19 mouse cellular contexts compared by ENCODE assay signal in the genomic region with DNA sequence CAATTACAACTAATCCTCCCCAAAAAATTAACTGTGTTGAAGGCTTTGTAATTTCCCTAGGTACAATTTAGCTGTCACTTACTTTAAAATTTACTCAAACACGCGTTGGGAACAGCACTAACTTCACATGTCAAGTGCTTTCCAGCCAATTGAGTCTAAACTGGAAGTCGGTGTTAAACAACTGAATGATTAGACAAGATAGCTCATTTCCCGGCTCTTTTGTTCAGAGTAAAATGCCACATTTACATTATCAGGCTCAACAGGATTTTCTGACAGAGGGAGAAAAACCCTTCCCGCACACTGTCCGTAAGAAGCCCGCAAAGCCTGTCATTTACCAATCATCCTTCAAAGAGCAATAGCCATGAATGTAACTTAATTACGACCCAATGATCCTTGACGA.
"Had no signal": no experiment of that assay in that cellular context is flagged by ENCODE, and none has a peak within 500 bp of the region (broad histone marks: within the 10 kb centered on the region; RNA-seq: fewer than 3 reads in every experiment).

No protein-coding gene starts in this region.

- H3K4me2 ChIP-seq: limb, embryonic 13.5 days; liver, embryonic 12.5 days; liver, embryonic 15.5 days; lung, embryonic 15.5 days; midbrain, embryonic 15.5 days had no signal

- H3K27me3 ChIP-seq: limb, embryonic 13.5 days; liver, embryonic 12.5 days; liver, embryonic 15.5 days; lung, embryonic 15.5 days; megakaryocyte, embryonic 14.5 days; midbrain, embryonic 15.5 days had no signal

- DNase-seq: kidney, adult 18-20 months; kidney, adult 9 months; kidney, postnatal 14 days; kidney, postnatal 4 days; liver; lung, adult 18-20 months; lung, postnatal 10 days; lung, postnatal 36 days; thymus, adult 18-20 months; thymus, postnatal 14 days had no signal

- H3K9ac ChIP-seq: limb, embryonic 13.5 days; liver, embryonic 12.5 days; liver, embryonic 15.5 days; lung, embryonic 15.5 days; midbrain, embryonic 15.5 days had no signal

- H3K4me1 ChIP-seq: limb, embryonic 13.5 days; liver, embryonic 15.5 days had no signal

- H3K9me3 ChIP-seq: limb, embryonic 10.5 days; limb, embryonic 13.5 days; liver, embryonic 12.5 days; liver, embryonic 15.5 days; lung, embryonic 15.5 days; megakaryocyte, embryonic 14.5 days; midbrain, embryonic 10.5 days; midbrain, embryonic 15.5 days had no signal

- H3K27ac ChIP-seq: limb, embryonic 10.5 days; limb, embryonic 13.5 days; liver, embryonic 12.5 days; liver, embryonic 15.5 days; lung, embryonic 15.5 days; midbrain, embryonic 10.5 days; midbrain, embryonic 15.5 days had no signal

- ATAC-seq: intestine, embryonic 16.5 days; liver, embryonic 12.5 days; midbrain, embryonic 15.5 days had no signal

- H3K36me3 ChIP-seq: midbrain, embryonic 15.5 days had no signal

- H3K4me3 ChIP-seq: limb, embryonic 10.5 days; limb, embryonic 13.5 days; liver, embryonic 12.5 days; liver, embryonic 15.5 days; lung, embryonic 15.5 days; megakaryocyte, embryonic 14.5 days; midbrain, embryonic 10.5 days; midbrain, embryonic 15.5 days had no signal
